Mouse (Mus musculus) 3T3-L1 (cell line): ENCODE measurements around the gene Mapk1ip1.
A peak's percentile ranks its signal among the peaks of the same experiment; 100 is the strongest.

Source experiments
- DNase-seq: peaks from one replicate; pipeline ENCODE4 v3.0.0-alpha.2; 2015; ENCODE audit warnings: low read depth, low spot score

The Mapk1ip1 gene

GRCm38 (mm10) chr7:138840594-138841021, 5.5 kb downstream of the Mapk1ip1 start:
- peak; percentile 89 for DNase-seq

- DNase-seq: peak; percentile 65
Measured at GRCm38 (mm10) chr7:138835028-138835427, 11.0 kb downstream of the Mapk1ip1 start.

DNA sequence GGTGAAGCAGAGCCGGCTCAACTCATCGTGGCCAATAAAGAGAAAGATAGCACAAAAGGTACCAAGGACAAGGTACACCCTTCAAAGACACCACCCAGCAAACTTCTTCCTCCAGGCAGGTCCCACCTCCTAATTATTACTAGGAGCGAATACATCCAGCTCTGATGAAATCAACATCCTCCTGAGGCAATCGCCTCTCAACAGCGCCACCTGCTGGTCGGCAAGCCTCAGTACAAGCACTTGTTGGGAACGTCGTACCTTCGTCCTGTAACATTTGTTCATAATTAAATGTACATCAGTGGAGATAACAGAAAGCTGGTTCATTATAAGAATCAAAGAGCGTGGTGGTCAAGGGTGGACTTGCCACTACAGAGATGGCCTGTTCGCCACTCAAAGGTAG, 18.3 kb downstream of the Mapk1ip1 start:
- DNase-seq: peak; percentile 69

- no peak for DNase-seq
Measured at GRCm38 (mm10) chr7:138824995-138825756, 20.9 kb downstream of the Mapk1ip1 start.

DNA sequence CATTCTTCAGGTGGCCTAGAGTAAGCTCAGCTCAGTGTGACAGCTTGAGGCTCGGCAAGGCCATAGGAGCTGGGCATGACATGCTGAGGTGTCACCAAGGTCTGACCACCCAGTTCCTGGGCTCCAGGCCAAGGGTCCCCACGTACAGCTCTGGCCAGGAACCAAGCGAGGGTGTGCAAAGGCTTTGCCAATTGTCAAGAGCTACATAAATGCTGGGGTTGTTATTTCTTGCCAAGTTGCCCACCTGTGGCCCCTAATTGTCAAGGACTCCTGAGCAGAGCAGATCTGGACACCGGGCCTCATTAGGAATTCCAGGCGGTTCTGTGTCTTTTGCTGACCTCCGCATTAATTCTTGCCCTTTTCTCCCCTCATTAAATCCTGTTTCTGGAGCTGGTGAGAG, 21.6 kb downstream of the Mapk1ip1 start:
- DNase-seq: no peak

DNA sequence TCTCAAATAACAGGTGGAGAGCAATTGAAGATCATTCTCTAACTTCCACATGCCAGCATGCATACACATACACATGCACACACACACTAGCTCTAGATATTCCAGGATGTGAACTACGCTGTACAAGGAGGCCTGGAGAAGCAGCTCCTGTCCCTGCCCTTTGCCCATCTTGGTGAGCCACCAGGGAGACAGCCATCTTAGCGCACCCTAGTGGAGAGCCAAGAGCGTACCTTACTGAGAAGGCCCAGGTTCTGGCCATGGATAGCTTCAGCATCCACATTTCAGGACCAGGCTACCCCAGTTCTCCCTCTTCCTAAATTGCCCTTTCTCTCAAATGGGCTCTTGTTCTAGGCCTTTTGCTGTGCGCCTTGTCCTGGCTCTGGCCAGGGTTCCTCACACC, 27.8 kb downstream of the Mapk1ip1 start:
- DNase-seq: peak; percentile 24

DNA sequence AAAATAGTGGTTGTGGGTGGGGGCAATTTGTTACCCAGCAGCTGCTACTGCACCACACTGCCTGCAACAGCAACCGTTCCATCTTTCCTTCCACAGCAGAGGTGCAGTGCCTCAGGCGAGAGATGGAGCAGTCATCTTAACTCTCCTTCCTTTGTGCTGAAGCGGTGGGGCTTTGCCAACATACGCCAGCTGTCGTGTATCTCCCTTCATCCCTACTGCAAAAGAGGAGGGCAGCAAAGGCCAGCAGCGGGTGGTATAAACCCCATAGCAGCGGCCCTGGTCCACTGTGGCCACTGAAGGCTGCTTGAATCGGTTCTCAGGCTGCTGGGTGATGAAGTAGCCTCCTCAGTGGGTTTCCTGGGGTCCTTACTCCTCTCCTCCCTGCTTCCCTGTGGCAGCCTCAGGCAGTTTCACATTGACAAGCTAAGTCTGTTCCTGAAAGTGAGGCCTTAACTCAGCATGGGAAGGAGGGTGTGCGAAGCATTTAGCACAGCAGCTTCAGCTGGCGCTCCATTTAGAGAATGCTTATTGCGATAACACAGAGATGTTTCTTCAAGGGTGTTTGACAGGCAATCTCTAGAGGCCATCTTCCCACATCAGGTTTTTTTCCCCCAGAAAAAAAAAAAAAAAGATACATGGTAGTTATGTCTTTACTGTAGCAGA, 32.7 kb downstream of the Mapk1ip1 start:
- DNase-seq: no peak

- DNase-seq: no peak
Measured at GRCm38 (mm10) chr7:138807146-138807545, 38.9 kb downstream of the Mapk1ip1 start.

DNA sequence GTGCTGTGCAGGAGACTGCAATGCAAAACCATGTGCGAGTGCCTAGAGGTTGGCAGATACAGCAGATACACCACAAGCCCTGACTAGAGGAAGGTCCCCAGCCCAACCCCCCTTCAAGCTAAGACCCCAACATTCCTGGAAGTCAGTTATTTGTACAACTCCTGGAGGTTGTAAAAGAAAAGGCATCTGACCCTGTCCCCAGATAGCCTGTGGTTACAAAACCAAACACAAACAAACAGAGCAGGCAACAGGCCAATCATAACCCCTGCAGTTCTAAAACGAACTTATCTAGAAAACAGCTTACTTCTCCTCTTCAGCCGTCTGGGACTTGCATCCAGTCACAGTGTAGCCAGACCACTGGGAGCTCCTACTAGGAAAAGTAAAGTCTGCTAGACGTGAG, 42.7 kb downstream of the Mapk1ip1 start:
- DNase-seq: no peak

DNA sequence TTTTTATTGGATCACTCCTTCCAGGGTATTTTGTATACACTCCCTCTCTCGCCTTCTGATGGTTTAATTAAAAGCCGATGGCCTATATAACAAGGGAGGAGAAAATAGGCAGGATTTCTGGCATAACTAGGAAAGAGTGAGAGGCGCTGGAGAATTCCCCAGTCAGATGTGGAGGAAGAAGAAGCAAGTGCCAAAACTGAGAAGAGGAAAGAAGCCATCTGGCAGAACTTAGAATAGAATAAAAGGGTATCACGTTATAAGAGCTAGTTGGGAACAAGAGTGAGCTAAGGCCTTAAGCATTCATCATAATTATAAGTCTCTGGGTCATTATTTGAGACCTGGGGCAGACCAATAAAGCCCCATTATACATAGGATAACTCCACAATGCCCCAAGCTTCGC, 58.0 kb downstream of the Mapk1ip1 start:
- no peak for DNase-seq
